Mouse (Mus musculus) heart, adult 2 months (tissue): Measurements from ENCODE around the gene Cd200r3. TPM values are rescaled to one million over a fixed set of nuclear protein-coding genes. Genes with fewer than 3 reads are reported as not detected.

Experiments
- DNase-seq, 2 experiments: peaks; one replicate each; pipeline ENCODE4 v3.0.0; 2021
- H3K27ac ChIP-seq: fragments of 200-600 bp; 2 replicates; pipeline ENCODE4 v1.8.1; 2022
- H3K27me3 ChIP-seq: fragments of 200-500 bp; 2 replicates; pipeline ENCODE4 v1.6.1; 2012; ENCODE audit warnings: mild to moderate bottlenecking, low read length, inconsistent platforms, mixed read lengths; ENCODE audit not compliant: control insufficient read depth, insufficient read depth
- H3K36me3 ChIP-seq: fragments of 200-500 bp; 2 replicates; pipeline ENCODE4 v1.6.1; 2012; ENCODE audit warnings: low read length, inconsistent platforms; ENCODE audit not compliant: control insufficient read depth, insufficient read depth
- H3K4me1 ChIP-seq: fragments of 200-500 bp; 2 replicates; pipeline ENCODE4 v1.6.1; 2011; ENCODE audit warnings: low read length; ENCODE audit not compliant: control insufficient read depth, insufficient read depth
- H3K4me3 ChIP-seq: fragments of 200-600 bp; 2 replicates; pipeline ENCODE4 v1.8.1; 2022
- H3K79me2 ChIP-seq: fragments of 200-500 bp; replicated peaks from 2 replicates; pipeline ENCODE4 v1.6.1; 2012; ENCODE audit warnings: mild to moderate bottlenecking, inconsistent platforms, low read length, moderate library complexity, mixed read lengths; ENCODE audit not compliant: control insufficient read depth, insufficient read depth
- H3K9ac ChIP-seq: fragments of 200-500 bp; 2 replicates; pipeline ENCODE4 v1.6.1; 2012; ENCODE audit warnings: low read depth, mild to moderate bottlenecking, control low read depth, inconsistent platforms, low read length, mixed read lengths
- CTCF ChIP-seq: fragments of 200-600 bp; IDR thresholded peaks from 2 replicates; pipeline ENCODE4 v1.8.1; 2022; ENCODE audit warnings: antibody characterized with exemption, mild to moderate bottlenecking, moderate library complexity
- EP300 ChIP-seq: fragments of 200-500 bp; IDR thresholded peaks from 2 replicates; pipeline ENCODE4 v1.6.1; 2011; ENCODE audit warnings: low read depth, low read length, control low read depth; ENCODE audit not compliant: insufficient read depth
- POLR2A ChIP-seq: fragments of 200-500 bp; IDR thresholded peaks from 2 replicates; pipeline ENCODE4 v1.6.1; 2011; ENCODE audit warnings: mild to moderate bottlenecking, low read depth, low read length, control low read depth; ENCODE audit not compliant: insufficient read depth
- WGBS: fragments of 180-500 bp; shearing (Covaris S2); methylation state at CpG from one replicate; pipeline ENCODE4 v1.1.7; 2018; 5-methylcytosine and 5-hydroxymethylcytosine counted together
- intact Hi-C: fragments of 180-260 bp; cut with DNase I; formaldehyde crosslinking; loops from one replicate; pipeline ENCODE4 v1.15.1; 2025
- polyA plus RNA-seq: library from polyadenylated mRNA; depleted of rRNA; stranded (reverse); fragments of >200 nt; gene quantifications from 2 replicates; pipeline ENCODE4 v1.2.3, GENCODE M21; 2012
- total RNA-seq, 2 experiments: library from RNA; stranded (reverse); gene quantifications; 2 replicates each; pipeline ENCODE4 v1.2.3; 2021

Gene Cd200r3
- total and polyA plus RNA-seq, 3 experiments, result not detected

GRCm38 (mm10) chr16:44984111-44984510, 40.6 kb downstream of the Cd200r3 start:
- no peaks in the 10 kb centered on the region for H3K27me3 ChIP-seq
- H3K36me3 ChIP-seq, result no peaks in the 10 kb centered on the region
- TF ChIP-seq POLR2A (no peak), EP300 (no peak), CTCF (no peak)
- DNase-seq, result no peak
- no peak overlapping the region for H3K27ac ChIP-seq
- no peaks in the 10 kb centered on the region for H3K4me1 ChIP-seq
- no peak overlapping the region for H3K9ac ChIP-seq
- H3K79me2 ChIP-seq, result no peaks in the 10 kb centered on the region
- H3K4me3 ChIP-seq, result no peak overlapping the region
- intact Hi-C loops, result no loop called here

- no peak overlapping the region for H3K4me3 ChIP-seq
- no peaks in the 10 kb centered on the region for H3K4me1 ChIP-seq
- H3K79me2 ChIP-seq, result no peaks in the 10 kb centered on the region
- H3K36me3 ChIP-seq, result no peaks in the 10 kb centered on the region
- no peak for DNase-seq
- intact Hi-C loops, result no loop called here
- no peaks in the 10 kb centered on the region for H3K27me3 ChIP-seq
- 81% methylated on average over 3 of the region's 3 CpGs for WGBS
- no peak overlapping the region for H3K27ac ChIP-seq
- TF ChIP-seq POLR2A (no peak), CTCF (no peak), EP300 (no peak)
- H3K9ac ChIP-seq, result no peak overlapping the region
These were observed 41.4 kb downstream of the Cd200r3 start for GRCm38 (mm10) chr16:44984925-44985324.

- no peaks in the 10 kb centered on the region for H3K4me1 ChIP-seq
- DNase-seq, result no peak
- no peaks in the 10 kb centered on the region for H3K27me3 ChIP-seq
- H3K27ac ChIP-seq, result no peak overlapping the region
- H3K4me3 ChIP-seq, result no peak overlapping the region
- WGBS, result 60% methylated on average over 2 of the region's 2 CpGs
- H3K79me2 ChIP-seq, result no peaks in the 10 kb centered on the region
- H3K36me3 ChIP-seq, result no peaks in the 10 kb centered on the region
- H3K9ac ChIP-seq, result no peak overlapping the region
- intact Hi-C loops, result no loop called here
- TF ChIP-seq EP300 (no peak), POLR2A (no peak), CTCF (no peak)
These were observed 42.6 kb downstream of the Cd200r3 start for GRCm38 (mm10) chr16:44986029-44986428.

DNA sequence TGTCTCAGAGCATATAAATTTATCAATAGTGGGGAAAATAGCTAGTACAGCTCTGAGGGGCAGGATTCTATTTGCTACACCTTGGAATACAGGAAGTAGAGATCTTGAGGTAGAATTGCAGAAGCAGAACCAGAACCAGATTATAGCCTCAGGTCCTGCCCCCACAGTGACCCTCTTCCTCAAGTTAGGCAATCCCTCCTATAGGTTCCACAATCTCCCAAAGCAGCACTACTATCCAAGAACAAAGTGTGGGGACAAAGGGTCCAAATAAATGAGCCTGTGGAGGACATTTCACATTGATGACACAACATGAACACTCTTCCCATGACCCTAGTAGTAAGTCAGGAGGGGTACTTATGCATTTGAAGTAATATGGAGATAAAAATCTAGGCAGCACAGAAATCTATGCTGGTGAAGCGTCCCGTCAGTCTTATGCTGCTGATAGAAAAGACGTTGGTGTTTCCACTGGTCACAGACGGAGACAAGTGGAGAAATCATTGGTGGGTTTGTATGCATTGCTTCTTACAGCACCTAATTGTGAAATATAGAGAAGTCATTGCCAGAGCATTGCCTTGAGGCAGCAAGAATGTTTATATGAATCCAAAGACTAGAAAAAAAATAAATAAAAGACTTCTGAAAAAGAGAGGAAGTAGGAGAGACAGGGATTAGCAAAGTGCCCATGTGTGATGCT, 45.3 kb downstream of the Cd200r3 start:
- DNase-seq, result no peak
- Histone ChIP-seq H3K36me3 (no peaks in the 10 kb centered on the region), H3K27me3 (no peaks in the 10 kb centered on the region), H3K27ac (no peak overlapping the region), H3K4me1 (no peaks in the 10 kb centered on the region), H3K4me3 (no peak overlapping the region), H3K9ac (no peak overlapping the region), H3K79me2 (no peaks in the 10 kb centered on the region)
- TF ChIP-seq EP300 (no peak), CTCF (no peak), POLR2A (no peak)
- WGBS, result 90% methylated on average over 4 of the region's 4 CpGs
- intact Hi-C loops, result no loop called here

- Histone ChIP-seq H3K9ac (no peak overlapping the region), H3K36me3 (no peaks in the 10 kb centered on the region), H3K79me2 (no peaks in the 10 kb centered on the region), H3K27ac (no peak overlapping the region), H3K27me3 (no peaks in the 10 kb centered on the region), H3K4me3 (no peak overlapping the region), H3K4me1 (peaks cover 1% of the 10 kb centered on the region)
- DNase-seq, result no peak
- TF ChIP-seq EP300 (no peak), POLR2A (no peak), CTCF (no peak)
- intact Hi-C loops, result no loop called here
- 83% methylated on average over 4 of the region's 4 CpGs for WGBS
These were observed 50.0 kb downstream of the Cd200r3 start for GRCm38 (mm10) chr16:44993319-44994019.

DNA sequence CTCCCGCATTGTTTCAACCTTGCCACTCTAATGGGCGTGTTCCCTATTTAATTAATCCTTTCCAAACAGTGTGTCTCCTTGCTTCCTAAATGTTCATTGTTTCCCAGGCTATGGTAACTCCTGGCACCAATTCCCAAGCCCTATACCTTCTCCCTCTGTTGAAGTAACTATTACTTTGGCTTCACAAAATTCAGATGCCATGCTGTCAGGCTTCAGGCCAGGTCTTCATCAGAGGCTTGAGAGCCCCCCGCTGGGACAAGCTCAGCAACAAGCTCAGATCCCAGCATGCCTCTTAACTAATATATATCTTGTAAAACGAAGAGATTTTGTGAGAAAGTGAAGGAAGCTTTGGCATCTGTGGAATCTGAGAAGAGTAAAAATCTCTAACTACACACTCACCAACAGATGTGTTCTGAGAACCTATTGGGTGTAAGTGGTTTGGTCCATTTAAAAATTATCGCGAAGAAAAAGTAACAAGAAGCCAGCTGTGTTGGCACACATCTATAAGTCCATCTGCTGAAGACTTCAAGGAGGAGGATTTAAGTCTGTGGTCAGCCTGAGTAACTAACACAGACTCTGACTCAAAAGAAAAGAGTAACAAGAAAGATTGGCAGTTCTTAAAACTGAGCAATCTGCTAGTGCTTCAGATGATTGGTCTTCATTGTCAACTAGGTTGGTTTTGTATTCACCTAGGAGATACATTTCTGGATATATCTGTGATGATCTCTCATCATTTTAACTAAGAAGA, 50.9 kb downstream of the Cd200r3 start:
- no peak for DNase-seq
- TF ChIP-seq CTCF (no peak), POLR2A (no peak), EP300 (no peak)
- Histone ChIP-seq H3K9ac (no peak overlapping the region), H3K27ac (no peak overlapping the region), H3K79me2 (no peaks in the 10 kb centered on the region), H3K36me3 (no peaks in the 10 kb centered on the region), H3K4me1 (peaks cover 1% of the 10 kb centered on the region), H3K4me3 (no peak overlapping the region), H3K27me3 (no peaks in the 10 kb centered on the region)
- intact Hi-C loops, result no loop called here
- 78% methylated on average over 6 of the region's 6 CpGs for WGBS
